Mouse (Mus musculus): Measurements from ENCODE around the gene Susd1. TPM values are rescaled to one million over a fixed set of nuclear protein-coding genes. Genes with fewer than 3 reads are reported as not detected.
A peak's percentile ranks its signal among the peaks of the same experiment; 100 is the strongest.

Gene Susd1
- total and polyA plus RNA-seq, 3 experiments, result 1.5 to 2.3 (median 1.6) TPM

DNA sequence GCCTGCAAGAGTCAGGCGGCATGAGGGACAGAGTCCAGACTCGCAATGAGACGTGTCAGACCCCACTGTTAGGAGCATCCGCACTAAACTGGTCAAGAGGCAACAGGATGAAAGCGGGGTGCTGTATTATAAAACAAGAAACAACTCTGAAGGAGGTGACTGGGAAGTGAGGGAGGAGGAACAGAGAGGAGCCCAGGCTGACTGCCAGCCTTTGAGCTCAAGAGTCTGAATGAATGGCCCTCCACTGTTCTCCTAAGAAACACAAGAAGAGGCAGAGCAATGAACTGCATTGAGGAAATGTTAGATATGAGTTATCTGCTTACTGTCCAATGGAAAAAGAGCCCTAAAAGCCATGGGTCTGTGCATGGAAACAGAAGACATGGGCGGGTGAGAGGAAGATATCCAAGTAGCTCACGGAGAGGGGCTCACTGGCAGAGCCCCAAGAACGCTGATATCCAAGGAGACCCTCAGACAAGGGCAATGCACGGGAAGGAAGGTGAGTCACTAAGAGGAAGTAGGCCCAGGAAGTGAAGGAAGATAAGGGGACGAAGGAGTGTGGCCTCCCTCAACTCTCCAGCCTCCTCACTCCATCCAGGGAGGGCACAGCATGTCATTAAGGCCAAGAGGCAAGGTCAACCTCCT lies 53.1 kb downstream of the Susd1 start:
- intact Hi-C loops (cut with DNase I), result no loop called here

GRCm38 (mm10) chr4:59383791-59384190 lies 54.6 kb downstream of the Susd1 start:
- Histone ChIP-seq H3K27ac (no peak overlapping the region), H3K4me3 (no peak overlapping the region), H3K27me3 (ENCODE audit: control insufficient read depth, insufficient read depth, low read length) (no peaks in the 10 kb centered on the region), H3K36me3 (ENCODE audit: control insufficient read depth, insufficient read depth, low read length) (no peaks in the 10 kb centered on the region), H3K79me2 (replicated peaks; ENCODE audit: control insufficient read depth, insufficient read depth, low read length) (no peaks in the 10 kb centered on the region), H3K4me1 (ENCODE audit: control insufficient read depth, insufficient read depth, low read length) (no peaks in the 10 kb centered on the region; the same call in 1 of the 2 replicates), H3K9ac (ENCODE audit: low read depth, low read length) (no peak overlapping the region)
- TF ChIP-seq CTCF (IDR thresholded peaks at IDR 0.05), result no peak
- 64% methylated on average over 3 of the region's 3 CpGs for WGBS
- intact Hi-C loops (cut with DNase I), result no loop called here
- DNase-seq, result no peak

More for the DNA sequence above, 53.1 kb downstream of the Susd1 start:
- Histone ChIP-seq H3K79me2 (replicated peaks; ENCODE audit: control insufficient read depth, insufficient read depth, low read length) (no peaks in the 10 kb centered on the region), H3K27ac (no peak overlapping the region), H3K9ac (ENCODE audit: low read depth, low read length) (no peak overlapping the region), H3K36me3 (ENCODE audit: control insufficient read depth, insufficient read depth, low read length) (no peaks in the 10 kb centered on the region), H3K4me3 (no peak overlapping the region), H3K4me1 (ENCODE audit: control insufficient read depth, insufficient read depth, low read length) (no peaks in the 10 kb centered on the region; the same call in 1 of the 2 replicates), H3K27me3 (ENCODE audit: control insufficient read depth, insufficient read depth, low read length) (no peaks in the 10 kb centered on the region)
- TF ChIP-seq CTCF (IDR thresholded peaks at IDR 0.05), result no peak
- no peak for TF ChIP-seq POLR2A (IDR thresholded peaks at IDR 0.05; ENCODE audit: insufficient read depth, low read depth, low read length)
- no peak for TF ChIP-seq EP300 (IDR thresholded peaks at IDR 0.05; ENCODE audit: insufficient read depth, low read depth, low read length)
- WGBS, result 55% methylated on average over 10 of the region's 10 CpGs
- no peak for DNase-seq

- H3K27ac ChIP-seq, result no peak overlapping the region
- intact Hi-C loops (cut with DNase I), result no loop called here
- no peaks in the 10 kb centered on the region for H3K27me3 ChIP-seq (ENCODE audit: control insufficient read depth, insufficient read depth, low read length)
- no peaks in the 10 kb centered on the region; the same call in 1 of the 2 replicates for H3K4me1 ChIP-seq (ENCODE audit: control insufficient read depth, insufficient read depth, low read length)
- H3K36me3 ChIP-seq (ENCODE audit: control insufficient read depth, insufficient read depth, low read length), result no peaks in the 10 kb centered on the region
- peak in 1 of 2 experiments; percentile 14 for DNase-seq
- WGBS, result 25% methylated on average over 12 of the region's 12 CpGs
- no peak overlapping the region for H3K9ac ChIP-seq (ENCODE audit: low read depth, low read length)
- no peak overlapping the region for H3K4me3 ChIP-seq
- TF ChIP-seq CTCF (IDR thresholded peaks at IDR 0.05), result peak; percentile 21
- TF ChIP-seq EP300 (IDR thresholded peaks at IDR 0.05; ENCODE audit: insufficient read depth, low read depth, low read length), result no peak
- no peak for TF ChIP-seq POLR2A (IDR thresholded peaks at IDR 0.05; ENCODE audit: insufficient read depth, low read depth, low read length)
- no peaks in the 10 kb centered on the region for H3K79me2 ChIP-seq (replicated peaks; ENCODE audit: control insufficient read depth, insufficient read depth, low read length)
Observed at GRCm38 (mm10) chr4:59382131-59382530, 56.3 kb downstream of the Susd1 start.

GRCm38 (mm10) chr4:59381007-59381743 lies 57.3 kb downstream of the Susd1 start:
- H3K79me2 ChIP-seq (replicated peaks; ENCODE audit: control insufficient read depth, insufficient read depth, low read length), result no peaks in the 10 kb centered on the region
- H3K9ac ChIP-seq (ENCODE audit: low read depth, low read length), result no peak overlapping the region
- no peak overlapping the region for H3K4me3 ChIP-seq
- no peaks in the 10 kb centered on the region for H3K27me3 ChIP-seq (ENCODE audit: control insufficient read depth, insufficient read depth, low read length)
- TF ChIP-seq POLR2A (IDR thresholded peaks at IDR 0.05; ENCODE audit: insufficient read depth, low read depth, low read length) (no peak), CTCF (IDR thresholded peaks at IDR 0.05) (peak; percentile 68), EP300 (IDR thresholded peaks at IDR 0.05; ENCODE audit: insufficient read depth, low read depth, low read length) (peak; percentile 43; the same call in 1 of the 2 replicates)
- WGBS, result 57% methylated on average over 13 of the region's 13 CpGs
- H3K4me1 ChIP-seq (ENCODE audit: control insufficient read depth, insufficient read depth, low read length), result no peaks in the 10 kb centered on the region; the same call in 1 of the 2 replicates
- intact Hi-C loops (cut with DNase I), result no loop called here
- H3K27ac ChIP-seq, result no peak overlapping the region
- no peaks in the 10 kb centered on the region for H3K36me3 ChIP-seq (ENCODE audit: control insufficient read depth, insufficient read depth, low read length)
- DNase-seq, result peak; percentile 62 to 74

- H3K27me3 ChIP-seq (ENCODE audit: control insufficient read depth, insufficient read depth, low read length), result no peaks in the 10 kb centered on the region
- H3K79me2 ChIP-seq (replicated peaks; ENCODE audit: control insufficient read depth, insufficient read depth, low read length), result no peaks in the 10 kb centered on the region
- WGBS, result 80% methylated on average over 4 of the region's 4 CpGs
- H3K27ac ChIP-seq, result no peak overlapping the region
- no peak overlapping the region for H3K9ac ChIP-seq (ENCODE audit: low read depth, low read length)
- no peaks in the 10 kb centered on the region for H3K36me3 ChIP-seq (ENCODE audit: control insufficient read depth, insufficient read depth, low read length)
- no peak for TF ChIP-seq POLR2A (IDR thresholded peaks at IDR 0.05; ENCODE audit: insufficient read depth, low read depth, low read length)
- TF ChIP-seq EP300 (IDR thresholded peaks at IDR 0.05; ENCODE audit: insufficient read depth, low read depth, low read length), result no peak
- no peak for TF ChIP-seq CTCF (IDR thresholded peaks at IDR 0.05)
- no peaks in the 10 kb centered on the region; the same call in 1 of the 2 replicates for H3K4me1 ChIP-seq (ENCODE audit: control insufficient read depth, insufficient read depth, low read length)
- no peak overlapping the region for H3K4me3 ChIP-seq
- DNase-seq, result no peak
- intact Hi-C loops (cut with DNase I), result no loop called here
Observed at GRCm38 (mm10) chr4:59380478-59380877, 58.0 kb downstream of the Susd1 start.

- H3K36me3 ChIP-seq (ENCODE audit: control insufficient read depth, insufficient read depth, low read length), result no peaks in the 10 kb centered on the region
- intact Hi-C loops (cut with DNase I), result no loop called here
- H3K4me1 ChIP-seq (ENCODE audit: control insufficient read depth, insufficient read depth, low read length), result no peaks in the 10 kb centered on the region; the same call in 1 of the 2 replicates
- DNase-seq, result no peak
- no peak for TF ChIP-seq POLR2A (IDR thresholded peaks at IDR 0.05; ENCODE audit: insufficient read depth, low read depth, low read length)
- no peak for TF ChIP-seq CTCF (IDR thresholded peaks at IDR 0.05)
- no peak for TF ChIP-seq EP300 (IDR thresholded peaks at IDR 0.05; ENCODE audit: insufficient read depth, low read depth, low read length)
- H3K27me3 ChIP-seq (ENCODE audit: control insufficient read depth, insufficient read depth, low read length), result no peaks in the 10 kb centered on the region
- no peaks in the 10 kb centered on the region for H3K79me2 ChIP-seq (replicated peaks; ENCODE audit: control insufficient read depth, insufficient read depth, low read length)
- H3K4me3 ChIP-seq, result no peak overlapping the region
- no peak overlapping the region for H3K27ac ChIP-seq
- WGBS, result 67% methylated on average over 5 of the region's 5 CpGs
- H3K9ac ChIP-seq (ENCODE audit: low read depth, low read length), result no peak overlapping the region
Observed at GRCm38 (mm10) chr4:59379876-59380275, 58.6 kb downstream of the Susd1 start.
